Mouse (Mus musculus): Measurements from ENCODE around the gene Polg.

Polg gene

GRCm38 (mm10) chr7:79502152-79503102 lies 36.3 kb upstream of the Polg start:
- no peak for DNase-seq (ENCODE audit: low read depth)

- DNase-seq (ENCODE audit: low read depth) = no peak
Measured at GRCm38 (mm10) chr7:79501581-79502031, 35.4 kb upstream of the Polg start.

- no peak for DNase-seq (ENCODE audit: low read depth)
Measured at GRCm38 (mm10) chr7:79500681-79501306, 34.6 kb upstream of the Polg start.

GRCm38 (mm10) chr7:79499596-79500570 lies 33.7 kb upstream of the Polg start:
- DNase-seq (ENCODE audit: low read depth) = no peak

GRCm38 (mm10) chr7:79498965-79499595 lies 32.9 kb upstream of the Polg start:
- peak; percentile 15 for DNase-seq (ENCODE audit: low read depth)

GRCm38 (mm10) chr7:79498356-79498755 lies 32.2 kb upstream of the Polg start:
- no peak for DNase-seq (ENCODE audit: low read depth)

- no peak for DNase-seq (ENCODE audit: low read depth)
Measured at GRCm38 (mm10) chr7:79497701-79498115, 31.5 kb upstream of the Polg start.

GRCm38 (mm10) chr7:79496816-79497328 lies 30.7 kb upstream of the Polg start:
- peak; percentile 14 for DNase-seq (ENCODE audit: low read depth)

GRCm38 (mm10) chr7:79495988-79496815 lies 30.0 kb upstream of the Polg start:
- peak; percentile 89 for DNase-seq (ENCODE audit: low read depth)

- peak; percentile 71 for DNase-seq (ENCODE audit: low read depth)
Measured at GRCm38 (mm10) chr7:79493915-79494314, 27.8 kb upstream of the Polg start.

- DNase-seq (ENCODE audit: low read depth) = no peak
Measured at GRCm38 (mm10) chr7:79486528-79486927, 20.4 kb upstream of the Polg start.

- DNase-seq (ENCODE audit: low read depth) = no peak
Measured at GRCm38 (mm10) chr7:79474831-79475399, 8.8 kb upstream of the Polg start.

GRCm38 (mm10) chr7:79473496-79474194 lies 7.5 kb upstream of the Polg start:
- DNase-seq (ENCODE audit: low read depth) = no peak

GRCm38 (mm10) chr7:79472792-79473191 lies 6.6 kb upstream of the Polg start:
- DNase-seq (ENCODE audit: low read depth) = peak; percentile 46

- DNase-seq (ENCODE audit: low read depth) = peak; percentile 58
Measured at GRCm38 (mm10) chr7:79471436-79471835, 5.3 kb upstream of the Polg start.

- DNase-seq (ENCODE audit: low read depth) = no peak
Measured at GRCm38 (mm10) chr7:79470718-79471117, 4.6 kb upstream of the Polg start.

GRCm38 (mm10) chr7:79469766-79470165 lies 3.6 kb upstream of the Polg start:
- no peak for DNase-seq (ENCODE audit: low read depth)

- DNase-seq (ENCODE audit: low read depth) = no peak
Measured at GRCm38 (mm10) chr7:79468994-79469393, 2.8 kb upstream of the Polg start.

GRCm38 (mm10) chr7:79467951-79468350 lies 1.8 kb upstream of the Polg start:
- DNase-seq (ENCODE audit: low read depth) = no peak

Data from naive thymus-derived CD4-positive, alpha-beta T cell, adult 2 months (primary cell).